Mouse (Mus musculus) stomach, embryonic 14.5 days (tissue): ENCODE data around the gene Cox4i1. TPM values are rescaled to one million over a fixed set of nuclear protein-coding genes. Genes with fewer than 3 reads are reported as not detected.
"Not testable (repeated sequence)": the region's sequence is repeated elsewhere in the genome, so short reads cannot be mapped to it uniquely, and the experiment has no call there.

ENCODE experiments used
- ATAC-seq: fragments of 200-750 bp; cut with Nextera tagmentation; 2 replicates; pipeline ENCODE4 v1.8.0; 2017; ENCODE audit warnings: low read depth, moderate TSS enrichment; ENCODE audit not compliant: insufficient number of reproducible peaks, insufficient read depth, low FRiP score
- H3K27ac ChIP-seq: fragments of 300-500 bp; sonication (generic); 2 replicates; pipeline ENCODE4 v1.5.1; 2014; ENCODE audit warnings: mild to moderate bottlenecking, low read length, moderate library complexity, mixed read lengths
- H3K27me3 ChIP-seq: fragments of 300-500 bp; sonication (generic); 2 replicates; pipeline ENCODE4 v1.6.1; 2014; ENCODE audit warnings: low read length, control low read depth, mixed read lengths; ENCODE audit not compliant: control insufficient read depth, insufficient read depth
- H3K36me3 ChIP-seq: fragments of 300-500 bp; sonication (generic); 2 replicates; pipeline ENCODE4 v1.6.1; 2014; ENCODE audit warnings: mild to moderate bottlenecking, control low read depth, low read length, moderate library complexity, mixed read lengths; ENCODE audit not compliant: control insufficient read depth, insufficient read depth
- H3K4me1 ChIP-seq: fragments of 300-500 bp; sonication (generic); 2 replicates; pipeline ENCODE4 v1.6.1; 2014; ENCODE audit warnings: low read length, control low read depth, mixed read lengths; ENCODE audit not compliant: control insufficient read depth, insufficient read depth
- H3K4me2 ChIP-seq: fragments of 300-500 bp; sonication (generic); replicated peaks from 2 replicates; pipeline ENCODE4 v1.6.1; 2014; ENCODE audit warnings: low read depth, low read length, control low read depth
- H3K4me3 ChIP-seq: fragments of 300-500 bp; sonication (generic); 2 replicates; pipeline ENCODE4 v1.5.1; 2014; ENCODE audit warnings: low read depth, low read length, control low read depth
- H3K9ac ChIP-seq: fragments of 300-500 bp; sonication (generic); replicated peaks from 2 replicates; pipeline ENCODE4 v1.6.1; 2014; ENCODE audit warnings: low read depth, mild to moderate bottlenecking, control low read depth, low read length, moderate library complexity, mixed read lengths
- H3K9me3 ChIP-seq: fragments of 300-500 bp; sonication (generic); 2 replicates; pipeline ENCODE4 v1.6.1; 2016; ENCODE audit warnings: low read depth, low read length, control low read depth; ENCODE audit not compliant: control insufficient read depth
- WGBS: fragments of 180-500 bp; shearing (Covaris S2); extraction: QIAGEN DNeasy Blood & Tissue Kit; methylation state at CpG from one replicate; pipeline ENCODE4 v1.1.7; 2014; 5-methylcytosine and 5-hydroxymethylcytosine counted together
- polyA plus RNA-seq: library from polyadenylated mRNA; unstranded; fragments of >200 nt; fragmentation: Nextera tagmentation; extraction: Ambion mirVana; gene quantifications from 2 replicates; pipeline ENCODE4 v1.2.1, GENCODE M21; 2014

The Cox4i1 gene
- polyA plus RNA-seq, 1 experiment from 2014 or later: 1,156 TPM

GRCm38 (mm10) chr8:120671775-120672174 lies 3.8 kb downstream of the Cox4i1 start:
- H3K4me3 ChIP-seq: no peak overlapping the region
- H3K27ac ChIP-seq: no peak overlapping the region
- H3K4me1 ChIP-seq: peaks cover 10% of the 10 kb centered on the region
- ATAC-seq: no peak
- no peaks in the 10 kb centered on the region for H3K9me3 ChIP-seq
- WGBS: 58% methylated on average over 6 of the region's 6 CpGs
- H3K27me3 ChIP-seq: no peaks in the 10 kb centered on the region
- no peak overlapping the region for H3K4me2 ChIP-seq
- no peak overlapping the region for H3K9ac ChIP-seq
- H3K36me3 ChIP-seq: peaks cover 37% of the 10 kb centered on the region

GRCm38 (mm10) chr8:120672626-120673229 lies 4.7 kb downstream of the Cox4i1 start:
- Histone ChIP-seq H3K4me2 (no peak overlapping the region), H3K9me3 (no peaks in the 10 kb centered on the region), H3K36me3 (peaks cover 37% of the 10 kb centered on the region), H3K27me3 (no peaks in the 10 kb centered on the region), H3K4me3 (no peak overlapping the region), H3K4me1 (peaks cover 6% of the 10 kb centered on the region), H3K9ac (no peak overlapping the region), H3K27ac (no peak overlapping the region)
- 89% methylated on average over 16 of the region's 16 CpGs for WGBS
- ATAC-seq: no peak

- Histone ChIP-seq H3K9ac (no peak overlapping the region), H3K9me3 (no peaks in the 10 kb centered on the region), H3K4me2 (no peak overlapping the region), H3K27ac (no peak overlapping the region), H3K4me3 (no peak overlapping the region), H3K27me3 (no peaks in the 10 kb centered on the region), H3K36me3 (peaks cover 37% of the 10 kb centered on the region), H3K4me1 (peaks cover 6% of the 10 kb centered on the region)
- ATAC-seq: no peak
- WGBS: 94% methylated on average over 7 of the region's 7 CpGs
Measured at GRCm38 (mm10) chr8:120673298-120673697, 5.3 kb downstream of the Cox4i1 start.

- Histone ChIP-seq H3K9me3 (no peaks in the 10 kb centered on the region), H3K36me3 (peaks cover 33% of the 10 kb centered on the region), H3K4me2 (no peak overlapping the region), H3K27ac (no peak overlapping the region), H3K9ac (no peak overlapping the region), H3K4me1 (no peaks in the 10 kb centered on the region), H3K27me3 (no peaks in the 10 kb centered on the region), H3K4me3 (no peak overlapping the region)
- ATAC-seq: no peak
- 73% methylated on average over 8 of the region's 8 CpGs for WGBS
Measured at GRCm38 (mm10) chr8:120675718-120676117, 7.7 kb downstream of the Cox4i1 start.

- Histone ChIP-seq H3K36me3 (peaks cover 9% of the 10 kb centered on the region), H3K27ac (no peak overlapping the region), H3K4me1 (no peaks in the 10 kb centered on the region), H3K27me3 (no peaks in the 10 kb centered on the region), H3K4me2 (no peak overlapping the region), H3K9me3 (no peaks in the 10 kb centered on the region), H3K4me3 (no peak overlapping the region), H3K9ac (no peak overlapping the region)
- ATAC-seq: peak; percentile 56
- WGBS: 11% methylated on average over 10 of the region's 10 CpGs
Measured at GRCm38 (mm10) chr8:120678447-120678846, 10.4 kb downstream of the Cox4i1 start.

- H3K9me3 ChIP-seq: no peaks in the 10 kb centered on the region
- H3K27me3 ChIP-seq: no peaks in the 10 kb centered on the region
- H3K27ac ChIP-seq: no peak overlapping the region
- H3K9ac ChIP-seq: no peak overlapping the region
- peaks cover 8% of the 10 kb centered on the region for H3K4me1 ChIP-seq
- no peak for ATAC-seq
- no peak overlapping the region for H3K4me2 ChIP-seq
- H3K4me3 ChIP-seq: no peak overlapping the region
- WGBS: 39% methylated on average over 11 of the region's 11 CpGs
- H3K36me3 ChIP-seq: 0 out of 2 replicates have a peak, but pooled peaks cover 3% of the 10 kb centered on the region
Measured at GRCm38 (mm10) chr8:120679629-120680387, 11.8 kb downstream of the Cox4i1 start.

- H3K27ac ChIP-seq, H3K9me3 ChIP-seq: not testable (repeated sequence)
- WGBS: 52% methylated on average over 7 of the region's 7 CpGs
Measured at GRCm38 (mm10) chr8:120680405-120680804, 12.4 kb downstream of the Cox4i1 start.

GRCm38 (mm10) chr8:120681113-120681512 lies 13.1 kb downstream of the Cox4i1 start:
- 80% methylated on average over 10 of the region's 10 CpGs for WGBS
- no peaks in the 10 kb centered on the region for H3K9me3 ChIP-seq

More at GRCm38 (mm10) chr8:120680405-120680804, 12.4 kb downstream of the Cox4i1 start:
- not testable (repeated sequence) for ATAC-seq, H3K4me3 ChIP-seq, H3K36me3 ChIP-seq, H3K9ac ChIP-seq, H3K27me3 ChIP-seq, H3K4me2 ChIP-seq
- H3K4me1 ChIP-seq: peaks cover 14% of the 10 kb centered on the region

More at GRCm38 (mm10) chr8:120681113-120681512, 13.1 kb downstream of the Cox4i1 start:
- Histone ChIP-seq H3K27ac (no peak overlapping the region), H3K9ac (no peak overlapping the region), H3K36me3 (no peaks in the 10 kb centered on the region), H3K4me3 (no peak overlapping the region), H3K4me1 (peaks cover 14% of the 10 kb centered on the region), H3K27me3 (no peaks in the 10 kb centered on the region), H3K4me2 (no peak overlapping the region)
- no peak for ATAC-seq
